Mouse (Mus musculus) neutrophil, adult 59 days (primary cell): Measurements from ENCODE around the gene Olfr868. TPM values are rescaled to one million over a fixed set of nuclear protein-coding genes. Genes with fewer than 3 reads are reported as not detected.

Source experiments
- total RNA-seq, 2 experiments: library from RNA; stranded (reverse); gene quantifications; 1 replicate in 1 of 2; 2 replicates in 1 of 2; pipeline ENCODE4 v1.2.4; 2023

Gene Olfr868
- total RNA-seq = not detected

DNA sequence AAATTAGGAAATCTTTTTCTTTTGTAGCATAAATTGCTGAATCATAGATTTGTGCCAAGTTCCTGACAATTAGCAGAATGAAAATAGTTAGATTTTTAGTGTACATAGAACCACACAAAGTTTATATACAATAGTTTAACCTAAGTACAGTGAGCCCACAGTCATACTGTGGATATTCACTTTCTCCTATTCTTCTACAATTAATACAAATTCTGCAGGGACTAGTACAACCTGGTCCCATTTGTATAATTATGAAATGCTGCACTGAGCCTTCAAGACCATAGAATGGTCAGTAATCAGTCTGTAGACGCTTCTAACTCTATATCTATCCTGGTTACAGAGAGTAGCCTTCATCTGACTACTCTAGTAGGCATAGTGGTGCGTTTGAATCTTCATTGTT lies at the start of gene Olfr868:
Gene Olfr868 (plus strand): TSS at position 301 of the 400 bp plus-strand sequence.

GRCm38 (mm10) chr9:20057462-20057861 lies 41.0 kb upstream of the Olfr868 start, which contains the start of gene Olfr867:
Gene Olfr867 (minus strand): TSS chr9:20057562.

DNA sequence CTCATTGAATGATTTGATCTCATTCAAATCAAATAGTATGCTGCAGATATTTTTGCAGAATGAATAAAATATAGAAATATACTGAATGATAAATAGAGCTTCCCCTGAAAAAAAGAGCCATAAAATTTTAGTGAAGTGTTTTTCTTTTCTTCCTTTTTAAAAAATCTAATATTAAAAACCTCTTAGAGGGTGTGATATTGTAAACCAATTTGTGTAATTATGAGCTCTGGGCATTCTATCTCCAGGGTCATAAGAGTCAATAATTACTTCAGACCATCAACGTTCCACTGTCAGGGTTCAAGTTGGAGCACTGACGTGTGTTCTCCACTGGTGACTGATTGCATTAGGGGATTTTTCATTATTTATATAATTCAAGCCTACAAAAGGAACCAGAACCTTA lies 30.3 kb downstream of the Olfr868 start, which contains the start of gene Olfr869:
Gene Olfr869 (plus strand): TSS at position 301 of the 400 bp plus-strand sequence.

Other genes with a start within 250 kb of the Olfr868 start
- not detected for gene Olfr860, start 248.9 kb upstream of the Olfr868 start, total RNA-seq
- not detected for gene Olfr862, start 210.6 kb upstream of the Olfr868 start, total RNA-seq
- gene Olfr77, start 181.8 kb upstream of the Olfr868 start, total RNA-seq = not detected
- gene Olfr866, start 70.6 kb upstream of the Olfr868 start, total RNA-seq = not detected
- gene Olfr867, start 41.1 kb upstream of the Olfr868 start, total RNA-seq = not detected
- not detected for gene Olfr869, start 30.4 kb downstream of the Olfr868 start, total RNA-seq
- gene Olfr870, start 75.4 kb downstream of the Olfr868 start, total RNA-seq = not detected
- gene Olfr871, start 113.6 kb downstream of the Olfr868 start, total RNA-seq = not detected
- not detected for gene Olfr872, start 138.5 kb downstream of the Olfr868 start, total RNA-seq
- not detected for gene Olfr39, start 183.7 kb downstream of the Olfr868 start, total RNA-seq
- not detected for gene Olfr873, start 199.9 kb downstream of the Olfr868 start, total RNA-seq
- not detected for gene Olfr18, start 237.5 kb downstream of the Olfr868 start, total RNA-seq